Mouse (Mus musculus): ENCODE results near the gene Car9. TPM values are rescaled to one million over a fixed set of nuclear protein-coding genes. Genes with fewer than 3 reads are reported as not detected.

Gene Car9
- polyA plus RNA-seq, 1 experiment from 2014 or later, result 1.1 TPM

- Histone ChIP-seq H3K4me1 (ENCODE audit: insufficient read depth) (peaks cover 18% of the 10 kb centered on the region), H3K27ac (ENCODE audit: low read depth) (no peak overlapping the region), H3K9ac (replicated peaks) (peak overlapping the region; percentile 69), H3K36me3 (replicated peaks; ENCODE audit: insufficient read depth, low read length) (peaks cover 26% of the 10 kb centered on the region), H3K4me2 (ENCODE audit: low read depth, low read length) (peak overlapping the region; percentile 67), H3K4me3 (ENCODE audit: low read depth, low read length) (peak overlapping the region; percentile 60), H3K27me3 (ENCODE audit: insufficient read depth, low read length) (no peaks in the 10 kb centered on the region), H3K9me3 (ENCODE audit: low read length) (no peaks in the 10 kb centered on the region)
- TF ChIP-seq EP300 (IDR thresholded peaks at IDR 0.05; ENCODE audit: low read depth) (no peak), CTCF (IDR thresholded peaks at IDR 0.05; ENCODE audit: low read depth) (no peak)
- ATAC-seq, result no peak
- DNase-seq, result no peak
- WGBS (ENCODE audit: insufficient replicate concordance), result 73% methylated on average over 4 of the region's 4 CpGs
Observed at GRCm38 (mm10) chr4:43497946-43498345, 8.8 kb upstream of the Car9 start.

- peak overlapping the region; percentile 69 for H3K9ac ChIP-seq (replicated peaks)
- peaks cover 26% of the 10 kb centered on the region for H3K36me3 ChIP-seq (replicated peaks; ENCODE audit: insufficient read depth, low read length)
- H3K4me3 ChIP-seq (ENCODE audit: low read depth, low read length), result peak overlapping the region; percentile 60
- ATAC-seq, result peak; percentile 66
- DNase-seq, result peak; percentile 49
- H3K27ac ChIP-seq (ENCODE audit: low read depth), result peak overlapping the region; percentile 52
- H3K27me3 ChIP-seq (ENCODE audit: insufficient read depth, low read length), result no peaks in the 10 kb centered on the region
- 6% methylated on average over 8 of the region's 8 CpGs for WGBS (ENCODE audit: insufficient replicate concordance)
- peaks cover 15% of the 10 kb centered on the region for H3K4me1 ChIP-seq (ENCODE audit: insufficient read depth)
- TF ChIP-seq EP300 (IDR thresholded peaks at IDR 0.05; ENCODE audit: low read depth), result no peak
- TF ChIP-seq CTCF (IDR thresholded peaks at IDR 0.05; ENCODE audit: low read depth), result peak; percentile 65
- H3K4me2 ChIP-seq (ENCODE audit: low read depth, low read length), result peak overlapping the region; percentile 67
- no peaks in the 10 kb centered on the region for H3K9me3 ChIP-seq (ENCODE audit: low read length)
Observed at GRCm38 (mm10) chr4:43498983-43499382, 7.8 kb upstream of the Car9 start.

GRCm38 (mm10) chr4:43499407-43500333 lies 7.1 kb upstream of the Car9 start, which contains the start of gene Arhgef39:
Gene Arhgef39, minus strand, starts transcription at chr4:43499695.
- Histone ChIP-seq H3K27ac (ENCODE audit: low read depth) (peak within 1 kb of the TSS; percentile 52), H3K4me2 (ENCODE audit: low read depth, low read length) (peak within 1 kb of the TSS; percentile 67), H3K27me3 (ENCODE audit: insufficient read depth, low read length) (no peaks in the 10 kb centered on the region), H3K9ac (replicated peaks) (peak within 1 kb of the TSS; percentile 69), H3K4me1 (ENCODE audit: insufficient read depth) (peaks cover 8% of the 10 kb centered on the region), H3K4me3 (ENCODE audit: low read depth, low read length) (peak within 1 kb of the TSS; percentile 60), H3K36me3 (replicated peaks; ENCODE audit: insufficient read depth, low read length) (peaks cover 26% of the 10 kb centered on the region), H3K9me3 (ENCODE audit: low read length) (no peaks in the 10 kb centered on the region)
- 7% methylated on average over 50 of the region's 50 CpGs for WGBS (ENCODE audit: insufficient replicate concordance)
- TF ChIP-seq EP300 (IDR thresholded peaks at IDR 0.05; ENCODE audit: low read depth), result no peak
- no peak; the same call in 1 of the 2 replicates for TF ChIP-seq CTCF (IDR thresholded peaks at IDR 0.05; ENCODE audit: low read depth)
- peak; percentile 93 for DNase-seq
- peak; percentile 91 for ATAC-seq

GRCm38 (mm10) chr4:43503041-43503440 lies 3.7 kb upstream of the Car9 start:
- Histone ChIP-seq H3K27ac (ENCODE audit: low read depth) (no peak overlapping the region), H3K9ac (replicated peaks) (no peak overlapping the region), H3K27me3 (ENCODE audit: insufficient read depth, low read length) (no peaks in the 10 kb centered on the region), H3K4me1 (ENCODE audit: insufficient read depth) (peaks cover 10% of the 10 kb centered on the region), H3K4me3 (ENCODE audit: low read depth, low read length) (no peak overlapping the region), H3K4me2 (ENCODE audit: low read depth, low read length) (no peak overlapping the region), H3K36me3 (replicated peaks; ENCODE audit: insufficient read depth, low read length) (no peaks in the 10 kb centered on the region), H3K9me3 (ENCODE audit: low read length) (no peaks in the 10 kb centered on the region)
- WGBS (ENCODE audit: insufficient replicate concordance), result 73% methylated on average over 2 of the region's 2 CpGs
- DNase-seq (no peak), ATAC-seq (no peak)
- TF ChIP-seq EP300 (IDR thresholded peaks at IDR 0.05; ENCODE audit: low read depth) (no peak), CTCF (IDR thresholded peaks at IDR 0.05; ENCODE audit: low read depth) (no peak)

GRCm38 (mm10) chr4:43503506-43503905 lies 3.3 kb upstream of the Car9 start:
- Histone ChIP-seq H3K4me2 (ENCODE audit: low read depth, low read length) (no peak overlapping the region), H3K27ac (ENCODE audit: low read depth) (no peak overlapping the region), H3K27me3 (ENCODE audit: insufficient read depth, low read length) (0 out of 2 replicates have a peak, but pooled peaks cover under 1% of the 10 kb centered on the region), H3K4me1 (ENCODE audit: insufficient read depth) (peaks cover 13% of the 10 kb centered on the region), H3K36me3 (replicated peaks; ENCODE audit: insufficient read depth, low read length) (no peaks in the 10 kb centered on the region), H3K9me3 (ENCODE audit: low read length) (no peaks in the 10 kb centered on the region), H3K9ac (replicated peaks) (no peak overlapping the region), H3K4me3 (ENCODE audit: low read depth, low read length) (no peak overlapping the region)
- WGBS (ENCODE audit: insufficient replicate concordance), result 78% methylated on average over 6 of the region's 6 CpGs
- no peak for ATAC-seq
- TF ChIP-seq CTCF (IDR thresholded peaks at IDR 0.05; ENCODE audit: low read depth) (no peak), EP300 (IDR thresholded peaks at IDR 0.05; ENCODE audit: low read depth) (no peak)
- DNase-seq, result no peak

- H3K9me3 ChIP-seq (ENCODE audit: low read length), result no peaks in the 10 kb centered on the region
- no peak for ATAC-seq
- no peak overlapping the region for H3K4me2 ChIP-seq (ENCODE audit: low read depth, low read length)
- 0 out of 2 replicates have a peak, but pooled peaks cover 5% of the 10 kb centered on the region for H3K27me3 ChIP-seq (ENCODE audit: insufficient read depth, low read length)
- H3K27ac ChIP-seq (ENCODE audit: low read depth), result no peak overlapping the region
- 37% methylated on average over 4 of the region's 4 CpGs for WGBS (ENCODE audit: insufficient replicate concordance)
- no peak for DNase-seq
- no peaks in the 10 kb centered on the region for H3K36me3 ChIP-seq (replicated peaks; ENCODE audit: insufficient read depth, low read length)
- H3K9ac ChIP-seq (replicated peaks), result no peak overlapping the region
- H3K4me3 ChIP-seq (ENCODE audit: low read depth, low read length), result no peak overlapping the region
- H3K4me1 ChIP-seq (ENCODE audit: insufficient read depth), result peaks cover 20% of the 10 kb centered on the region
- TF ChIP-seq CTCF (IDR thresholded peaks at IDR 0.05; ENCODE audit: low read depth), result no peak
- TF ChIP-seq EP300 (IDR thresholded peaks at IDR 0.05; ENCODE audit: low read depth), result no peak
Observed at GRCm38 (mm10) chr4:43504269-43504668, 2.5 kb upstream of the Car9 start.

All from liver, postnatal 0 days (tissue).